In genomic region chr12:93011583-93011982, GRCm38 (mm10) we compare ENCODE assay signal across 15 mouse cellular contexts.
"Had no signal": no experiment of that assay in that cellular context is flagged by ENCODE, and none has a peak within 500 bp of the region (broad histone marks: within the 10 kb centered on the region; RNA-seq: fewer than 3 reads in every experiment).

No protein-coding gene starts in this region.

- H3K27ac ChIP-seq: kidney, embryonic 15.5 days; left cerebral cortex, adult 2 months; liver, embryonic 13.5 days; midbrain, embryonic 13.5 days; neural tube, embryonic 12.5 days had no signal

- H3K36me3 ChIP-seq: kidney, embryonic 15.5 days; liver, embryonic 13.5 days; midbrain, embryonic 13.5 days; neural tube, embryonic 12.5 days had no signal

- H3K4me1 ChIP-seq: kidney, embryonic 15.5 days; liver, embryonic 13.5 days; neural tube, embryonic 12.5 days had no signal

- H3K9ac ChIP-seq: kidney, embryonic 15.5 days; liver, embryonic 13.5 days; midbrain, embryonic 13.5 days; neural tube, embryonic 12.5 days had no signal

- ATAC-seq: midbrain, embryonic 13.5 days had no signal

- H3K4me2 ChIP-seq: kidney, embryonic 15.5 days; liver, embryonic 13.5 days; midbrain, embryonic 13.5 days; neural tube, embryonic 12.5 days had no signal

- H3K9me3 ChIP-seq: kidney, embryonic 15.5 days; liver, embryonic 13.5 days; midbrain, embryonic 13.5 days; neural tube, embryonic 12.5 days had no signal

- DNase-seq: kidney, adult 11 months; kidney, adult 8-10 months; kidney, postnatal 10 days; kidney, postnatal 36 days; layer of hippocampus, postnatal 36 days; liver, embryonic 13.5 days; lung, adult 2 months; lung, postnatal 14 days; lung, postnatal 4 days; thymus, adult 18-20 months; thymus, postnatal 36 days had no signal

- H3K4me3 ChIP-seq: kidney, embryonic 15.5 days; left cerebral cortex, adult 2 months; liver, embryonic 13.5 days; midbrain, embryonic 13.5 days; neural tube, embryonic 12.5 days had no signal

- H3K27me3 ChIP-seq: kidney, embryonic 15.5 days; liver, embryonic 13.5 days; midbrain, embryonic 13.5 days; neural tube, embryonic 12.5 days had no signal
